Mouse (Mus musculus) megakaryocyte, embryonic 14.5 days (primary cell): Measurements from ENCODE around the gene Cyp3a57.
"Not testable (repeated sequence)": the region's sequence is repeated elsewhere in the genome, so short reads cannot be mapped to it uniquely, and the experiment has no call there.

Experiments used
- FLI1 ChIP-seq: IDR thresholded peaks from 2 replicates; pipeline ENCODE4 v1.6.1; 2012; ENCODE audit warnings: low read length, inconsistent platforms, mixed read lengths
- GATA1 ChIP-seq: IDR thresholded peaks from 3 replicates; pipeline ENCODE4 v1.6.1; 2012; ENCODE audit warnings: mixed read lengths, low read length, inconsistent platforms, borderline replicate concordance

DNA sequence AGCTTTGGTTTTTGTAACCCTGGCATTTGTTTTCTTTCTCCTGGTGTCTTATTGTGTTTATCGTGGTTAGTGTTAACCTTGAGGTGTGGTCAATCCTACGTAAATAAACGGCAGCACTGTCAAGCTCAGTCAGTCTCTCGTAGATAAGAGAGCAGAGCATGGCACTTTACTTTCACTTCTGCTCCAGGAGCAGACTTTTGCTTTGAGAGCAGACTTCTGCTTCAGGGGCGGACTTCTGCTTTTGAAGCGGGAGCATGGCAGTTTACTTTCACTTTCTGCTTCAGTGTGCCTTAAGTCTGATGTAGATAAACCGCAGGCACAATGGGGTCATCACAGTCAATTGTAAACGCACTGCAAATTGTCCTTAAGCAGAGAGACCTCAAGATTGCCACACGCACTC lies 70.3 kb downstream of the Cyp3a57 start:
- not testable (repeated sequence) for TF ChIP-seq GATA1, FLI1
